Comparison of ENCODE assay signal across 25 mouse cellular contexts in the genomic region with DNA sequence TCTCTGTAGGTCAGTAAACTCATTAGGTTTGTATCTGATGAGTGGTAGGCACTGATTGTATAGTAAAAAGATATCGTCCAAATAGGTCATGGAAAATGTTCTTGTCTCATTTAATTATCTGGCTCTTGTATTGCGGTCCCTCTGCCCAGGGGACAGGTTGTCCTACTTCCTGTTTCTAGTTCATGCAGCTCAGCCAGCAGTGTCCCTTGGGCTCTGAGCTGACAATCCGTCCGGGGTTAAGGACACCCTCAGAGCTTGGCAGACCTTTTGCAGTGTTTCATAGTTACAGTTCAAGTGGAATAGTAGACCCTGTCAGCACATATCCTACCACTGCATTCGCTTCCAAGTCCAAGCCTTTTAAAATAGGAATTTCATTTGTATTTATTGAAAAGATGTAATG. TPM values are rescaled to one million over a fixed set of nuclear protein-coding genes. Genes with fewer than 3 reads are reported as not detected.
DNase-seq lines count a peak whose midpoint lies in the region; ATAC-seq and TF ChIP-seq lines count a peak whose summit lies in the region.
"Had no signal": no experiment of that assay in that cellular context is flagged by ENCODE, and none has a peak within 500 bp of the region (broad histone marks: within the 10 kb centered on the region; RNA-seq: fewer than 3 reads in every experiment).

No protein-coding gene starts in this region.

- no peaks in the 10 kb centered on the region for H3K9me3 ChIP-seq in hindbrain, postnatal 0 days (ENCODE audit: low read length)
- H3K9me3 ChIP-seq in hindbrain, embryonic 11.5 days (ENCODE audit: control insufficient read depth, low read length), result no peaks in the 10 kb centered on the region
- H3K9me3 ChIP-seq: forebrain, embryonic 13.5 days; heart, embryonic 15.5 days; hindbrain, embryonic 13.5 days; limb, embryonic 12.5 days; neural tube, embryonic 13.5 days had no signal

- H3K4me1 ChIP-seq in hindbrain, postnatal 0 days (ENCODE audit: insufficient read depth, low read length), result no peaks in the 10 kb centered on the region
- no peaks in the 10 kb centered on the region for H3K4me1 ChIP-seq in hindbrain, embryonic 11.5 days (replicated peaks; ENCODE audit: control insufficient read depth, insufficient read depth, low read length)
- H3K4me1 ChIP-seq: forebrain, embryonic 13.5 days; heart, embryonic 15.5 days; hindbrain, embryonic 13.5 days; limb, embryonic 12.5 days; neural tube, embryonic 13.5 days had no signal

- peaks cover 51% of the 10 kb centered on the region for H3K36me3 ChIP-seq in hindbrain, postnatal 0 days (ENCODE audit: insufficient read depth, low read length)
- 0 out of 2 replicates have a peak, but pooled peaks cover 2% of the 10 kb centered on the region for H3K36me3 ChIP-seq in hindbrain, embryonic 11.5 days (ENCODE audit: control insufficient read depth, insufficient read depth, low read length)

- no peak overlapping the region for H3K9ac ChIP-seq in hindbrain, postnatal 0 days (replicated peaks; ENCODE audit: low read length)
- H3K9ac ChIP-seq in hindbrain, embryonic 11.5 days (ENCODE audit: low read depth, low read length), result no peak overlapping the region
- H3K9ac ChIP-seq: forebrain, embryonic 13.5 days; heart, embryonic 15.5 days; hindbrain, embryonic 13.5 days; limb, embryonic 12.5 days; neural tube, embryonic 13.5 days had no signal

- no peaks in the 10 kb centered on the region for H3K27me3 ChIP-seq in hindbrain, postnatal 0 days (ENCODE audit: insufficient read depth, low read length)
- H3K27me3 ChIP-seq in hindbrain, embryonic 11.5 days (ENCODE audit: control insufficient read depth, insufficient read depth, low read length), result no peaks in the 10 kb centered on the region
- H3K27me3 ChIP-seq: forebrain, embryonic 13.5 days; heart, embryonic 15.5 days; hindbrain, embryonic 13.5 days; limb, embryonic 12.5 days; neural tube, embryonic 13.5 days had no signal

- peak; percentile 32; the same call in 1 of the 2 replicates for ATAC-seq in hindbrain, postnatal 0 days
- no peak for ATAC-seq in hindbrain, embryonic 11.5 days (ENCODE audit: low FRiP score)
- ATAC-seq: forebrain, embryonic 13.5 days; inflammation-experienced regulatory T-cells, adult 6 months had no signal

- intact Hi-C loops in gastrocnemius, adult 2 months (cut with DNase I), result no loop called here

- H3K4me2 ChIP-seq in hindbrain, postnatal 0 days (ENCODE audit: low read depth, low read length), result no peak overlapping the region
- H3K4me2 ChIP-seq in hindbrain, embryonic 11.5 days (replicated peaks; ENCODE audit: low read depth, low read length), result no peak overlapping the region
- H3K4me2 ChIP-seq: forebrain, embryonic 13.5 days; heart, embryonic 15.5 days; hindbrain, embryonic 13.5 days; limb, embryonic 12.5 days; liver, embryonic 11.5 days; midbrain, embryonic 11.5 days; neural tube, embryonic 13.5 days had no signal

- WGBS in hindbrain, postnatal 0 days, result 79% methylated on average over 5 of the region's 5 CpGs
- 95% methylated on average over 5 of the region's 5 CpGs for WGBS in hindbrain, embryonic 11.5 days

- no peak overlapping the region for H3K4me3 ChIP-seq in gastrocnemius, adult 2 months
- H3K4me3 ChIP-seq in hindbrain, postnatal 0 days (ENCODE audit: low read length), result no peak overlapping the region
- H3K4me3 ChIP-seq in hindbrain, embryonic 11.5 days (ENCODE audit: low read depth, low read length), result no peak overlapping the region
- H3K4me3 ChIP-seq: forebrain, embryonic 13.5 days; heart, embryonic 15.5 days; hindbrain, embryonic 13.5 days; left cerebral cortex, adult 2 months; limb, embryonic 12.5 days; neural tube, embryonic 13.5 days had no signal

- no peak overlapping the region for H3K27ac ChIP-seq in gastrocnemius, adult 2 months
- H3K27ac ChIP-seq in hindbrain, postnatal 0 days, result no peak overlapping the region
- no peak overlapping the region for H3K27ac ChIP-seq in hindbrain, embryonic 11.5 days (ENCODE audit: low read depth, low read length)
- H3K27ac ChIP-seq: forebrain, embryonic 13.5 days; heart, embryonic 15.5 days; hindbrain, embryonic 13.5 days; left cerebral cortex, adult 2 months; limb, embryonic 12.5 days; neural tube, embryonic 13.5 days had no signal

- TF ChIP-seq CTCF in gastrocnemius, adult 2 months (IDR thresholded peaks at IDR 0.05), result no peak
- no peak for TF ChIP-seq CTCF in hindbrain, postnatal 0 days (IDR thresholded peaks at IDR 0.05; ENCODE audit: low read depth)

- DNase-seq in adrenal gland, postnatal 14 days, result peak; percentile 56
- DNase-seq in adrenal gland, adult 8-10 months, result no peak
- peak; percentile 28 for DNase-seq in gastrocnemius, adult 2 months
- no peak for DNase-seq in gastrocnemius, postnatal 4 days (ENCODE audit: low spot score in 2 of 2)
- peak; percentile 5 for DNase-seq in hindbrain, postnatal 0 days (ENCODE audit: low spot score)
- DNase-seq in hindbrain, embryonic 11.5 days (ENCODE audit: low spot score), result no peak
- peak; percentile 9 for DNase-seq in adrenal gland, postnatal 25 days
- DNase-seq in thymus, postnatal 25 days, result no peak
- DNase-seq: cerebellum, adult 11-12 months; gastrocnemius, postnatal 36 days; kidney, adult 11 months; kidney, postnatal 14 days; lung, postnatal 36 days; right cerebral cortex, postnatal 4 days; thymus, adult 2 months; thymus, postnatal 4 days had no signal

RNA-seq across cellular contexts. Expression of gene Washc2, which starts 27.5 kb away (rescaled TPM):
- total RNA-seq in adrenal gland, postnatal 14 days (2021), result 41.2 and 43.4 TPM in 2 replicates
- 10 to 100 TPM; 59.0 to 70.2 (median 63.3) TPM for total RNA-seq in adrenal gland, adult 8-10 months (2022)
- total RNA-seq in gastrocnemius, adult 2 months (2021), result 10 to 100 TPM; 23.6 to 27.7 TPM
- total RNA-seq in gastrocnemius, postnatal 4 days (2021), result 10 to 100 TPM; 38.4 to 40.1 TPM
- 73.2 and 81.8 TPM in 2 replicates for total RNA-seq in hindbrain, postnatal 0 days (2014; rRNA removed)
- 61.5 and 62.1 TPM in 2 replicates for polyA plus RNA-seq in hindbrain, postnatal 0 days (2015; fragmentation: Nextera tagmentation; extraction: Ambion mirVana)
- 58.8 and 62.7 TPM in 2 replicates for polyA plus RNA-seq in hindbrain, embryonic 11.5 days (2014; fragmentation: Nextera tagmentation; extraction: Ambion mirVana)
- 48.3 and 56.0 TPM in 2 replicates for total RNA-seq in adrenal gland, postnatal 25 days (2021)

RNA-seq across cellular contexts. Expression of gene Zfand4, which starts 28.7 kb away (rescaled TPM):
- total RNA-seq in adrenal gland, postnatal 14 days (2021), result 3.0 and 3.5 TPM in 2 replicates
- 1 to 10 TPM; 1.2 to 3.1 (median 2.4) TPM for total RNA-seq in adrenal gland, adult 8-10 months (2022)
- under 1 TPM; 0.59 to 0.64 TPM for total RNA-seq in gastrocnemius, adult 2 months (2021)
- total RNA-seq in gastrocnemius, postnatal 4 days (2021), result 1 to 10 TPM; 3.9 to 4.7 TPM
- 2.5 and 3.9 TPM in 2 replicates for total RNA-seq in hindbrain, postnatal 0 days (2014; rRNA removed)
- 6.3 and 7.0 TPM in 2 replicates for polyA plus RNA-seq in hindbrain, postnatal 0 days (2015; fragmentation: Nextera tagmentation; extraction: Ambion mirVana)
- 8.1 and 9.4 TPM in 2 replicates for polyA plus RNA-seq in hindbrain, embryonic 11.5 days (2014; fragmentation: Nextera tagmentation; extraction: Ambion mirVana)
- 2.3 and 2.4 TPM in 2 replicates for total RNA-seq in adrenal gland, postnatal 25 days (2021)

RNA-seq across cellular contexts. Expression of gene Tmcc1, which starts 42.0 kb away (rescaled TPM):
- total RNA-seq in adrenal gland, postnatal 14 days (2021), result 22.7 and 26.5 TPM in 2 replicates
- 10 to 100 TPM; 20.4 to 37.4 (median 27.8) TPM for total RNA-seq in adrenal gland, adult 8-10 months (2022)
- 10 to 100 TPM; 45.9 to 59.9 TPM for total RNA-seq in gastrocnemius, adult 2 months (2021)
- 10 to 100 TPM; 28.1 to 32.1 TPM for total RNA-seq in gastrocnemius, postnatal 4 days (2021)
- 33.9 and 36.9 TPM in 2 replicates for total RNA-seq in hindbrain, postnatal 0 days (2014; rRNA removed)
- polyA plus RNA-seq in hindbrain, postnatal 0 days (2015; fragmentation: Nextera tagmentation; extraction: Ambion mirVana), result 13.0 and 14.0 TPM in 2 replicates
- 20.2 and 23.4 TPM in 2 replicates for polyA plus RNA-seq in hindbrain, embryonic 11.5 days (2014; fragmentation: Nextera tagmentation; extraction: Ambion mirVana)
- total RNA-seq in adrenal gland, postnatal 25 days (2021), result 23.9 and 24.6 TPM in 2 replicates

Comparison
In these comparisons a context has a peak if more than half of its experiments do, and no peak if none do; other contexts are left out.
1. DNase-seq: peak in adrenal gland, postnatal 14 days (single experiment), gastrocnemius, adult 2 months (single experiment), hindbrain, postnatal 0 days (single experiment) and adrenal gland, postnatal 25 days (single experiment); none in adrenal gland, adult 8-10 months (single experiment), gastrocnemius, postnatal 4 days (0 of 2), hindbrain, embryonic 11.5 days (single experiment) and thymus, postnatal 25 days (single experiment).